Mouse (Mus musculus): ENCODE results near the gene Sqstm1. TPM values are rescaled to one million over a fixed set of nuclear protein-coding genes. Genes with fewer than 3 reads are reported as not detected.
A peak's percentile ranks its signal among the peaks of the same experiment; 100 is the strongest.

Sqstm1 gene
- polyA plus RNA-seq, 1 experiment from 2014 or later, result 426 TPM

DNA sequence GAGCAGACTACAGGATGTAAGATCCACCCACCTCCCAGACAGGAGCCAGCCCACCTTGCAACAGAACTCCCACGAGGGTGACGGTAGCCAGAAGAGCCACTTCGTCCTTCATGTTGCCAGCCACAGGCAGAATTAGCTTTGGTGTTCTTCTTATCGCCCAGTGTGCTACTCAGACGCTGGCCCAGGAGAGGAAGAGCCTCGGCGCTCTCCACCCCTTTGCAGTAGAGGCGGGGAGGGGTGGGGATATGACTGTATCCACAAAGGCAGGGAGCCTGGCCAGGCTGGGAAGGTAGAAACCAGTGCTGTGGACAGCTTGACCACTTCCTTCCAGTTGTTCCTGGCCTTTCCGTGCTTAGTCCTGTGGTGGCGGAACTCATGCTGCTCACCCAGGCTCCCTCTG is 27.7 kb upstream of the Sqstm1 start, which contains the start of gene Ltc4s:
Gene Ltc4s, minus strand, starts transcription at position 293 of the 400 bp plus-strand sequence.
- H3K36me3 ChIP-seq (ENCODE audit: insufficient read depth, low read length), result peaks cover 14% of the 10 kb centered on the region; the same call in 1 of the 2 replicates
- no peaks in the 10 kb centered on the region for H3K4me1 ChIP-seq (ENCODE audit: insufficient read depth, low read depth, low read length)
- TF ChIP-seq EP300 (IDR thresholded peaks at IDR 0.05) (no peak), CTCF (IDR thresholded peaks at IDR 0.05) (no peak)
- 37% methylated on average over 10 of the region's 10 CpGs for WGBS
- no peaks in the 10 kb centered on the region for H3K27me3 ChIP-seq (replicated peaks; ENCODE audit: insufficient read depth, low read length)
- peak within 1 kb of the TSS; percentile 69 for H3K4me2 ChIP-seq (replicated peaks; ENCODE audit: low read depth, low read length)
- DNase-seq (ENCODE audit: low spot score) (peak; percentile 63), ATAC-seq (no peak)
- no peaks in the 10 kb centered on the region for H3K9me3 ChIP-seq (ENCODE audit: low read length)
- H3K27ac ChIP-seq (ENCODE audit: low read length), result no peak within 1 kb of the TSS
- peak within 1 kb of the TSS; percentile 47; the same call in 1 of the 2 replicates for H3K4me3 ChIP-seq (ENCODE audit: low read depth, low read length)
- H3K9ac ChIP-seq (replicated peaks; ENCODE audit: low read depth), result no peak within 1 kb of the TSS

DNA sequence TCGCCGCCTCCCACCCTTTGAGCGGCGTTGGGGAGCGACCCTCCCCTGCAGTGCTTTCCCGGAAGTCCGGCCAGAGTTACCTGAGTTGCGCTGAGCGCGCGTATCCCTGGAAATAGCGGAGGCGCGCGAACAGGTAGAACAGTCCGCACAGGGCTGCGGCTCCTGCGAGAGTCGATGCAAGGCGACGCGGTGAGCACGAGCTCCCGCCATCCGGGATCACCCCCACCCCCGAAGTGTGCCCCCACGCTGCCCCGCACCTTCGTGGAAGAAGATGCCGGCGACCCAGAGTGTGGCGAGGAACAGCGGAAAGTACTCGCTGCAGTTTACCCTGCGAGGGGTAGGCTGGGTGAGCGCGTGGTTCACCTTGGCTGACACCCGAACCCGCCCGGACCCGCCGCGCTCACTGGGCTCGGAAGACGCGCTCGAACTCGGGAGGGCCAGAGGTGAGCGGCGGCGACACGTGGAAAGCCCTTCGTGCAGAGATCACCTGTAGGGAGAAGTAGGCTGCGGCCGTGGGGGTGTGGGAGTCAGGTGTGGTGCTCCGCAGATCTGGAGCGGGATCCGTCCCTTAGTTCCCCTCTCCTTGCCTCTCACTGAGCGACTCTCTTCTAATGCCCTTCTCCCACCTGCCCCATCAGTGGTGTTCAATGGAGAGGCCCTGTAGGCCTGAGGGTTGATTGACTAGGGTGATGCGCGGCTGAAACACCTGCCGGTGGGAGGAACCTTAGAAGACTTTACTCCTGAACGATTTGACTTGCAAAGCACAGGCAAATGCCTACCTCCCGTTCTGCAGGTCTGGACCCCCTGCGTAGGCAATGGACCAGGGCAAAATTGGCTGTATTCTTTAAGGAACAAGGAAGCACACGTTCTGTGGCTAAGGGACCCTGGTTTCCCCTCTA is 26.6 kb upstream of the Sqstm1 start:
- WGBS, result 6% methylated on average over 60 of the region's 66 CpGs
- peak overlapping the region; percentile 3; the same call in 1 of the 2 replicates for H3K9ac ChIP-seq (replicated peaks; ENCODE audit: low read depth)
- peak; percentile 40 for ATAC-seq

DNA sequence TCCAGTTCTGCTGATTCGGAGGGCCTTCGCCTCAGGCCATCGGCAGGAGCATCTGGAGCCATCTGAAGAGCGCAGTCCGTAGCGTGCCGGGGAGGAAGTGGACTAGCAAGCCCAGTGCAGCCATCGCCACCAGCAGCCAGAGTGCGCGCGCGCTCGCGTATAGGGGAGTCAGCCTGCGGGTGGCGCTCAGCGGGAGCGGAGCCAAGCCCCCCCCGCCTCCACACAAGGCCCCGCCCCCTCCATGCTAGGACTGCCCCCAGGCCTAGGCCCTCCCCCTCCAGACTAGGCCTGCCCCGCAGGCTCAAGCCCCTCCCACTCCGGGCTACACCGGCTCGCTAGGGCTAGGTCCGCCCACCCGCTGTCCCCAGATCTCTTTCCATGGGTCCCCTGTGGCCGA is 25.9 kb upstream of the Sqstm1 start:
- peak overlapping the region; percentile 3; the same call in 1 of the 2 replicates for H3K9ac ChIP-seq (replicated peaks; ENCODE audit: low read depth)
- no peaks in the 10 kb centered on the region for H3K4me1 ChIP-seq (ENCODE audit: insufficient read depth, low read depth, low read length)
- DNase-seq (ENCODE audit: low spot score) (peak; percentile 96), ATAC-seq (peak; percentile 94)
- H3K4me2 ChIP-seq (replicated peaks; ENCODE audit: low read depth, low read length), result peak overlapping the region; percentile 69
- H3K27me3 ChIP-seq (replicated peaks; ENCODE audit: insufficient read depth, low read length), result no peaks in the 10 kb centered on the region
- H3K27ac ChIP-seq (ENCODE audit: low read length), result no peak overlapping the region
- TF ChIP-seq CTCF (IDR thresholded peaks at IDR 0.05) (peak; percentile 71), EP300 (IDR thresholded peaks at IDR 0.05) (no peak)
- no peaks in the 10 kb centered on the region for H3K9me3 ChIP-seq (ENCODE audit: low read length)
- 4% methylated on average over 23 of the region's 27 CpGs for WGBS
- H3K36me3 ChIP-seq (ENCODE audit: insufficient read depth, low read length), result peaks cover 32% of the 10 kb centered on the region; the same call in 1 of the 2 replicates
- H3K4me3 ChIP-seq (ENCODE audit: low read depth, low read length), result peak overlapping the region; percentile 47

More for the DNA sequence above, 26.6 kb upstream of the Sqstm1 start:
- no peak for TF ChIP-seq EP300 (IDR thresholded peaks at IDR 0.05)
- no peak for TF ChIP-seq CTCF (IDR thresholded peaks at IDR 0.05)
- no peaks in the 10 kb centered on the region for H3K9me3 ChIP-seq (ENCODE audit: low read length)
- H3K36me3 ChIP-seq (ENCODE audit: insufficient read depth, low read length), result peaks cover 25% of the 10 kb centered on the region; the same call in 1 of the 2 replicates
- H3K4me3 ChIP-seq (ENCODE audit: low read depth, low read length), result peak overlapping the region; percentile 47
- peak; percentile 36 for DNase-seq (ENCODE audit: low spot score)
- H3K27ac ChIP-seq (ENCODE audit: low read length), result no peak overlapping the region
- no peaks in the 10 kb centered on the region for H3K4me1 ChIP-seq (ENCODE audit: insufficient read depth, low read depth, low read length)
- no peaks in the 10 kb centered on the region for H3K27me3 ChIP-seq (replicated peaks; ENCODE audit: insufficient read depth, low read length)
- peak overlapping the region; percentile 69 for H3K4me2 ChIP-seq (replicated peaks; ENCODE audit: low read depth, low read length)

DNA sequence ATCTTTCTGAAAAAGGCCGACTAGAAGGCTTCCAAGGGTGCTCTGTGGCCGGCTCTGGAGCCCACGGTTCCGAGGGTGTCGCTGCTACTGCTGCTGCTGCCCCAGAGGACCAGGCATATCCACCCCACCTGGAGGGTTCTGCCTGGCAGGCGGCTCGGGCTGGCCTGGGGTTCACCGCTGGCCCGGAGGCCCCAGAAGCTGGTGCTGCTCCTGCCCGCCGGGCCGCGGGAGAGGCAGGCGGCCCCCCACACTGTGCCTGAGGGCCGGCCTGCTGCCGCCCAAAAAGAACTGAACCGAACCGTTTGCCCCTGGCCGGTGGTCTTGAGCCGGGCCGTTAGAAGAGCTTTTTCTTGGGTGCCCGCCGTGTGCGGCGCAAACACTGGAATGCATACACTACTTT is 24.0 kb upstream of the Sqstm1 start:
- ATAC-seq (no peak), DNase-seq (ENCODE audit: low spot score) (no peak)
- Histone ChIP-seq H3K36me3 (ENCODE audit: insufficient read depth, low read length) (peaks cover 34% of the 10 kb centered on the region; the same call in 1 of the 2 replicates), H3K9ac (replicated peaks; ENCODE audit: low read depth) (no peak overlapping the region), H3K4me2 (replicated peaks; ENCODE audit: low read depth, low read length) (no peak overlapping the region), H3K4me1 (ENCODE audit: insufficient read depth, low read depth, low read length) (peaks cover 7% of the 10 kb centered on the region; the same call in 1 of the 2 replicates), H3K9me3 (ENCODE audit: low read length) (no peaks in the 10 kb centered on the region), H3K27ac (ENCODE audit: low read length) (no peak overlapping the region), H3K27me3 (replicated peaks; ENCODE audit: insufficient read depth, low read length) (no peaks in the 10 kb centered on the region), H3K4me3 (ENCODE audit: low read depth, low read length) (no peak overlapping the region)
- TF ChIP-seq CTCF (IDR thresholded peaks at IDR 0.05) (no peak), EP300 (IDR thresholded peaks at IDR 0.05) (no peak)
- 96% methylated on average over 25 of the region's 25 CpGs for WGBS

DNA sequence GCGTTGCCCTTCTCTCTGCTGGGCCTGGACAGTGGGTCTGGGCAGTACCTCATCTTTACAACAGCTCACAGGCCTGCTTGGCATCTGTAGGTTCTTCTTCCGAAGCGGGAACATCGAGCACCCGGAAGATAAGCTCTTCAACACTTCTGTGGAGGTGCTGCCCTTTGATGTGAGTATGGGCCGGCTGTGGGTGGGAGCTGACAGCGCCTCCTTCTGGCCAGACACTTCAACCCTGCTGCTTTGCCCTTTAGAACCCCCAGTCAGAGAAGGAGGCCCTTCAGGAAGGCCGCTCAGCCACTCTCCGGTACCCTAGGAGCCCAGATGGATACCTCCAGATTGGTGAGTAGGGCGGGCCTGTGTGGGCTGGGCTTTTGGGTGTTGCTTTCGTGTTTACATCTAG is 23.4 kb upstream of the Sqstm1 start:
- DNase-seq (ENCODE audit: low spot score) (no peak), ATAC-seq (no peak)
- Histone ChIP-seq H3K9me3 (ENCODE audit: low read length) (no peaks in the 10 kb centered on the region), H3K4me2 (replicated peaks; ENCODE audit: low read depth, low read length) (no peak overlapping the region), H3K9ac (replicated peaks; ENCODE audit: low read depth) (no peak overlapping the region), H3K4me1 (ENCODE audit: insufficient read depth, low read depth, low read length) (peaks cover 13% of the 10 kb centered on the region; the same call in 1 of the 2 replicates), H3K36me3 (ENCODE audit: insufficient read depth, low read length) (peaks cover 34% of the 10 kb centered on the region; the same call in 1 of the 2 replicates), H3K4me3 (ENCODE audit: low read depth, low read length) (no peak overlapping the region), H3K27ac (ENCODE audit: low read length) (no peak overlapping the region), H3K27me3 (replicated peaks; ENCODE audit: insufficient read depth, low read length) (no peaks in the 10 kb centered on the region)
- WGBS, result 85% methylated on average over 11 of the region's 11 CpGs
- TF ChIP-seq CTCF (IDR thresholded peaks at IDR 0.05) (peak; percentile 49), EP300 (IDR thresholded peaks at IDR 0.05) (no peak)

DNA sequence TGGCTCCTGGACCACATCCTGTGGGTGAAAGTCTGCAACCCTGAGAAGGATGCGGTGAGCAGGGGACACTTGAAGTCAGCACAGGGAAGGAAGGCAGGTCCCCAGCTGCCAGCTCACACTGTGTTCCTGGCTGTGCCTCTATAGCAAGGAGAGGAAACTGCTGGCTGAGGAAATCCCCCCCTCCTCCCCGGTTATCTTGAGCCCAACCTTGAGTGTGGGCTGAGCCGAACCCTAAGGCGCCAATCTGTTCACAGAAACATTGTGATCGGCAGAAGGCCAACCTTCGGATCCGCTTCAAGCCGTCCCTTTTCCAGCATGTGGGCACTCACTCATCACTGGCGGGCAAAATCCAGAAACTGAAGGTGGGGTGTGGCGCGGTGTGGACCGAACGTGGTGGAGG is 22.4 kb upstream of the Sqstm1 start:
- WGBS, result 94% methylated on average over 13 of the region's 13 CpGs
- no peak for DNase-seq (ENCODE audit: low spot score)

More for the DNA sequence above, 22.4 kb upstream of the Sqstm1 start:
- no peak overlapping the region for H3K27ac ChIP-seq (ENCODE audit: low read length)
- peaks cover 18% of the 10 kb centered on the region; the same call in 1 of the 2 replicates for H3K4me1 ChIP-seq (ENCODE audit: insufficient read depth, low read depth, low read length)
- H3K9me3 ChIP-seq (ENCODE audit: low read length), result no peaks in the 10 kb centered on the region
- no peaks in the 10 kb centered on the region for H3K27me3 ChIP-seq (replicated peaks; ENCODE audit: insufficient read depth, low read length)
- peaks cover 34% of the 10 kb centered on the region; the same call in 1 of the 2 replicates for H3K36me3 ChIP-seq (ENCODE audit: insufficient read depth, low read length)
- ATAC-seq, result no peak
- H3K4me3 ChIP-seq (ENCODE audit: low read depth, low read length), result no peak overlapping the region
- H3K4me2 ChIP-seq (replicated peaks; ENCODE audit: low read depth, low read length), result no peak overlapping the region
- no peak overlapping the region for H3K9ac ChIP-seq (replicated peaks; ENCODE audit: low read depth)
- TF ChIP-seq CTCF (IDR thresholded peaks at IDR 0.05) (no peak), EP300 (IDR thresholded peaks at IDR 0.05) (no peak)
